Mouse (Mus musculus) R1 (cell line): ENCODE measurements around the gene Prdx6b.

Experiments
- DNase-seq: peaks from one replicate; pipeline ENCODE4 v3.0.0-alpha.2; 2018; ENCODE audit warnings: low read depth, low spot score

Prdx6b gene

DNA sequence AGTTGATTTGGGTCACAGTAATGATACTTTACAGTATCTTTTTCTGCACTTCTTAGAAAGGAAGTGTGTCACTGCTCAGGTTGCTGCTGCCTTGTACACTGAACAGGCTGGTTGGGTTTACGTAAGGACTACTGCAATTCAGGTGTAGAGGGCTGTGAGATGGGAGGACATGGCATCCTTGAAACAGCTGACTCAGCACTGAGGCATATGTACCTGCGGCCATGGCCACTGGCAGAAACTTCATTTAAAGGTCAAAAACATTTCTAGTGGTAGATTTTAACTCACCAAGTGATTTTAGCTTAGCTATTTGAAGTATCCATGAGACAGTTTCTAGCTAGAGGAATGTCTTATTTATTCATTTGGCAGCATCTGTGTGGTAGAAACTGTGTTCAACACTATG is 33.5 kb downstream of the Prdx6b start:
- DNase-seq: no peak

DNA sequence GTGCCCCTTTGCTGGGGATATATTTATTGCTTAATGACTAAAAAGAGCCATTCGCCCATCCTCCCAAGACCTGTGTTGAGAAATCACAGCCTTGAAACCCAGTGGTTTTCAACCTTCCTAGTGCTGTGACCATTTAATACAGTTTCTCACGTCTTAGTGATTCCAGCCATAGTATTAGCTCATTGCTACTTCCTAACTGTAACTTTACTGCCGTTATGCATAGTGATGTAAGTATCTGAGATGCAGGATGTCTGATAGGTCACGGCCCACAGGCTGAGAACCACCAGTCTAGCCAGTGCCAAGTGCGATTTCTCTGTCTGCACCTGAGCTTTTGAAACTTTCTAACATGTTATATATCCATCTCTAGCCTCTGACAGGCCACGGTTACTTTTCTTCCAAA is 35.0 kb downstream of the Prdx6b start:
- no peak for DNase-seq

DNA sequence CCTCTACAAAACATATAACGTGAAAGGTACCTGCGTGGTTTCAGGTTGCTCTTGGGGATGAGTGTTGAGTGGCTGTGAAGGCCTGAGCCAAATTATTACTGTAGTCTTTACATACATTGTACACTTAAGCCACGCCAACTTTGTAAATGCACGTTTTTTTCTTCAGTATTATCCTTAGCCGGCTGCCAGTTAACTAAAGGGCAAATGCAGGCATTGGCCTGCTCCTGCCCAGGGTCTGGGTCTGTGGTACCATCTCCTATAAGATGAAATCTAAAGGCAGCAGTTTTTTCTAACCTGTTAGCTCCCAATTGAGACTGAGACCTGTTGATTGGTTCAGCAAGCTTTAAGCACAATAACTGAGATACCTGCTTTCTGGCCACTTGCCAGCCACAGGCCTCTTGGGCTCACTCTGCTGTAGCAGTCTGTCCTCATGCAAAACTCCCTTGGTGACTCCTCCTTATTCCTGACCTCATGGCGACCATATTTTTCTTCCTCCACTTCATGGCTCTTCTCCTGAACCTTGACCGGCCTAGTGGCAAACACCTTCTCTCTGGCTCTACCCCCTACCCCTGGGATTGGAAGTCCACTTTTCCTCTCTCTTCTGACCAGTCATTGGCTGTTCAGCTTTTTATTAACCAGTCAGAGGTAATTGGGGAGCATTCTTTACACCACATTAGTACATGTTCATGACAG is 36.8 kb downstream of the Prdx6b start:
- DNase-seq: no peak

DNA sequence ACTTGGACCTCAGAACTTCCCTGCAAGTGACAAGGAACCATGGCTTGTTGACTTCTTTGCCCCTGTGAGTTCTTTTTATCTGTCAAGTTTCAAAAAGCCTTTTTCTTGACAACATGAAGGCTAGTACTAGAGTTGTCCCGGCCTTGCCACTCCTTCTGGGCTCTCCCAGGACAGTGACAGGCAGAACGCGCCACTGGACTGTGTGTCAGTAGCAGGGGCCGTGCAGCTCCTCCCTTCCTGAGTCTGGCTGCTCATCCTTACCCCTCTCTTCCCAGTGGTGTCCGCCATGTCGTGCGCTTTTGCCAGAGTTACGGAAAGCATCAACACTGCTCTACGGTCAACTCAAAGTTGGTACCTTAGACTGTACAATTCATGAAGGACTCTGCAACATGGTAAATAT is 48.3 kb downstream of the Prdx6b start:
- no peak for DNase-seq
